Mouse (Mus musculus): ENCODE measurements around the gene Akap2.

DNA sequence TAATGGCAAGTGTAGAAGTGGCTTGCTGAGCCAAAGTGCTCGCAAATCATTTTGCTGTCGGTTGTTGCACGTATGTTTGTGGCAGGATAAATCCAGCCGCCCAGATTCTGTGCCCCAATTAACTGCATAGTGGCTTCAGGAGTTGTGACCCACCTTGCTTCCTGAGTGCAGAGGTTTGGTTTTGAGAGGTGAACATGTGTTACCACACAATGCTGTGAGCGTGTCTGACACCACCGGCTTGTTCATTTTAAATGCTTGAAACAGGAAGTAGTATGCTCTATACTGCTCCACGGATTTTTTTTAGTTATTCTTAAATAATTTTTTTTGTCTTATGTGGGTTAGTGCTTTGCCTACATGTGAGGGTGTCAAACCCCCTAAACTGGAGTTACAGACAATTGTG is 114.9 kb downstream of the Akap2 start:
- TF ChIP-seq CTCF (IDR thresholded peaks at IDR 0.05; ENCODE audit: extremely low read depth, insufficient read depth, low read length) (no peak), POLR2A (IDR thresholded peaks at IDR 0.05; ENCODE audit: extremely low read depth, insufficient read depth, low read length) (no peak)

Data from cortical plate, adult 2 months (tissue).